Mouse (Mus musculus): ENCODE measurements around the gene Dstyk.

DNA sequence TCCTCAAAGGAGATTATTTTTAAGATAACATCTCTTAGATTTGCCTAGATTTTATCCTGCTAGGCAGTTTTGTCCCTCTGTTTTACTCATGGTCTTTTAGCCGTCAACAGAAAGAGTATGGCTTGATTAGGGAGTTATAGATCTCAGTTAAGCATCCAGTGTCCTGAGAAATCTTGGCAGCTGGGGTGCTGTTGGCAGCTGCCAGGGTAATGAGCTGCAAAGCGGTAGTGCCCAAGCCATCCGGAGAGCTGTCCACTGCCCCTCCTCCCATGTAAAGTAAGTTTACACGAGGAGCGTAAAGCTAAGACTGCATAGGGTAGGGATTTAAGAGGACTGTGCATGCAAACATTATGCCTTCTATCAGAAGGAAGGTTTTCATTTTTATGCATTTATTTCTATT, 16.0 kb downstream of the Dstyk start:
- TF ChIP-seq CHD2 (IDR thresholded peaks at IDR 0.05; ENCODE audit: low read length): no peak
- no peak for TF ChIP-seq POLR2A (IDR thresholded peaks at IDR 0.05; ENCODE audit: low read depth, low read length)
- TF ChIP-seq HCFC1 (IDR thresholded peaks at IDR 0.05; ENCODE audit: low read depth, low read length): no peak
- no peak for TF ChIP-seq RAD21 (IDR thresholded peaks at IDR 0.05; ENCODE audit: low read depth, low read length)
- no peak for TF ChIP-seq CTCF (conservative IDR thresholded peaks at IDR 0.05 in 1 of 2, IDR thresholded peaks at IDR 0.05 in 1 of 2; ENCODE audit: low read depth in 2 of 2, low read length in 2 of 2)
- TF ChIP-seq ZMIZ1 (IDR thresholded peaks at IDR 0.05; ENCODE audit: low read depth, low read length): no peak
- no peak for TF ChIP-seq ELF1 (IDR thresholded peaks at IDR 0.05; ENCODE audit: low read depth, low read length)
- TF ChIP-seq MEF2A (IDR thresholded peaks at IDR 0.05; ENCODE audit: borderline replicate concordance, low read depth, low read length): no peak

Data from CH12.LX (cell line).